Mouse (Mus musculus) right cerebral cortex, postnatal 4 days (tissue): ENCODE results near the gene St13.
A peak's percentile ranks its signal among the peaks of the same experiment; 100 is the strongest.

ENCODE experiments used
- DNase-seq: peaks from one replicate; pipeline ENCODE4 v3.0.0-alpha.2; 2022

The St13 gene

DNA sequence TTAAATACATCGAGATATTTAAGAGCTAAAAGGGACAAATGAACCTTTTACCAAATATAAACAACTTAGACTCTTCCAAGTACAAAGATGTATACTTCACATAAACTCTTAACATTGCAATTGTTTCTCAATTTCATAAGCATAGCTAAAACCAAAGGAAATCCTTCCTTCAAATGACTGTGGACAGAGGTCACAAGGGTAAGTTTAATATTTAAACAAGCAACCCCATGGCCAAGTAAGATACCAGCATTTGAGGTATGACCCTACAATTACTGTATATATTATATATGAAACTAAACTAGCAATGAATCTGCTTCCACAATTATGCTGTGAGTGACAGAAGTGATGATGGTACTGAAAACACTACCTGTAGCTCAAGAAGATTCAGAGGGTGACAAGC lies 35.6 kb downstream of the St13 start:
- no peak for DNase-seq

DNA sequence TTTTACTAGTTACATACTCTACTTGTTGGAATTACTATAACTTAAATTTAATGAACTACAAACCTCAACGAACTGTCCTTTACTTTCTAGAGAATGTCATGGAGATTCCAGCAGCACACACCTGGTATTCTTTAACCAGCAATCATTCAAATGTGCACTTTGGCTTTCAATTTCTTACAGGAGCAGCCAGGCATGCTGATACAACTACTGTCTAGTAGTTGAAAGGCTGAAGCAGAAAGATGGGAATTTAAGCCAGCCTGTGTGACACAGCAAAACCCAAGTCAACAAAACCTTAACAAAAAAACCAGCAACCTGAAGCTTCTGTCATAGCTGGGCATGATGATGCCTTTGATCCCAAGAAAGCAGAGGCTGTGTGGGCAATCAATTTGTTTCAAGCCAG lies 37.4 kb downstream of the St13 start:
- no peak for DNase-seq

DNA sequence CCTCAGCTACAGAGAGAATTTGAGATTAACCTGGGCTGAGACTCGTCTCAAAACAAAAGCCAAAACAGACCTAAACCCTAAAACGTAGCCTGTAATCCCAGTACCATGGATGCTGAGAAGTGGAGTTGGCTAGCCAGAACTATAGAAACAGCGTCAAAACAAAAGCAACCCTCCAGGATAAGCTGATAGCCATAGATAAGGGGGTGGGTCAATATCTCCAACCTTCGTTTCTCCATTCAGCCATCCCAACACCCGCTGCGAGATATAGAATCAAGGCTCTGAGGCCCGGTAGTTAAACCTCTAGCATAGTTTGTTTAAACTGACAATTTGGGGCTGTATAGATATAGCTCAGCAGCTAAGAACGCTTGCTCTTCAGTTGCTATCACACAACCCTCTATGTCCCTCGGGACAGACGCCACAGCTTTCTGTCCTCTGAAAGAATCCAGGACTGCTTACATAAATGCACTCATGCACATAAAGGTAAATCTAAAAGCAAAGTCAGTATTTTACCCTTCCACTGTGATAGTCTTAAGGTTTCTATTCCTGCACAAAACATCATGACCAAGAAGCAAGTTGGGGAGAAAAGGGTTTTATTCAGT lies 38.4 kb downstream of the St13 start:
- DNase-seq: no peak

DNA sequence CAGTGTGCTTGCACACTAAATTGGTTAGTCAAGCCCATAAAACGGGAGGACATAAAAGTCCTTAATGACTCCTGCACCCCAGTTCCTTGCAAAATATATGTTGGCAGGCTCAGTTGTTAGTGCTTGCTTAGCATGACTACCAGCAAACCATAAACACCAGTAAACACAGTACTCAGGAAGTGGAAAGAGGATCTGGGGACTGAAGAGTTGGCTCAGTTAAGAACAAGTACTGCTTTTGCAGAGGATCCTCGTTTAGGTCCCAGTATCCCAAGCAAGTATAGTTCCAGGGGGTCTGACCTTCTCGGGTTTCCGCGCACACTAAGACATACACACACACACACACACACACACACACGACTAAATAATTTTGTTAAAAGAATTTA lies 38.9 kb downstream of the St13 start:
- DNase-seq: no peak

DNA sequence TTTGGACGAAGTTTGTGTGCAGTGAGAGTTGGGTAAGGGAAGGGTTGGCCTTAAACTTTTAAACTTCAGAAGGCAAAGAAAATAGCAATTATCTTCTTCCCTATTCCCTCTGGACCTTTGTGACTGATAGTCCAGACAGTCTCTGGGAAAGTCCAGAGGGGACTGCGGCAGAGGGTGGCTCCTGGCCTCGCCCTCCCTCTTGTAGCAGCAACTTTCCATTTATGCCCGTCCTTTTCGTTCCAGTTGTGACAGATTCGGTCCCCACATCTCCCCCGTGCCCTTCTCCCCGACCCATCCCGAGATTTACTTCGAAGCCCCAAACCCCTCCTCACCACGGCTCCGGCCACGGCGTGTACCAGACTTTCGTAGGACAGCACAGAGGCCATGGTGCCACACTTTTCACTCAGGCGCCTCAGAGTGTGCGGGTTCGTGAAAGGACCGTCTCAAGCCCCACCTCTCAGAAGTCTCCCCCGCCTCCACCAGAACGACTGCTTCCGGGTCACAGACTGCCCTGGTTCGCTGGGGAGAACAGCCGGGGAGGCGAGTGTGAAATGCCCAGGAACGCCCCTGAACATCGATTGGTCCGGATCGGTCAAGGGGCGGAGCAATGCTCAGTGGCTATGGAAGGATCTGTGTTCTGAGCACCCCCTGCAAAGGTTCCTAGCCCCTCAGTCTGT lies 39.4 kb downstream of the St13 start, which contains the start of gene Slc25a17:
Gene Slc25a17 (minus strand): TSS at position 468 of the 677 bp plus-strand sequence.
- peak; percentile 90 for DNase-seq

DNA sequence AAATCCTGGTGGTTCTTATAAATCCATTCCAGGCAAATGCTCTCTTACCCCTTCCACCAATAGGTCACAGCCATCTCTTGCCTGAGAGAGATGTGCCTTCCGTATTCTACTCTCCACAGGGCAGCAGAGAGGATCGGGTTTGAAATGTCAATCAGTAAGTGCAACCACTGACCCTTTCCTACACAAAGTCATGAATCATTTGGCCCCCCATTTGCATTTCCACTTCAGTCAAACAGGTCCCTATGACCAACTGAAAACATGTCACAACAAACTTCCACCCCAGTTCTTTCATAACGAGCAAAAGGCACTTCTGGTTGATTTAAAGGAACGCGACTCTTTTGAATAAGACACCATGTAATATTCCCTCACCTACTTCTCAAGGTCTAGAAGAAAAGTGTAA lies 40.5 kb downstream of the St13 start:
- DNase-seq: no peak

DNA sequence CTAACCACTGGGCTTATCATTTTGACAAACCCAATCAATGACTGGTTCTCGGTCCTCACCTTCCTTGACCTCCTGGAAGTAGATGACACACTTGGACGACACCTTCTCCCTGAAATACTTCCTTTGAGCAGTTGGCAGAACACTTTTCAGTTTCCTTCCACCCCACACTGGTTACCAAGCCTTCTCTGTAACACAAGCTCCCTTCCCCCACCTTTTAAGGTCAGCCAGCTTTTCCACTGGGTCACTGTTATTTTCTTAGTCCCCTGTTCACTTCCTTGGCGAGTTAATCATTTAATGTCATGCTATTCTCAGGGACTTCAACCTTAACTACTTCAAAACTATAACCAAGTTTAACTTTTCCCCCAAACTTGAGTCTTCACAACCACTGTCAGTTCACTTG lies 40.9 kb downstream of the St13 start:
- no peak for DNase-seq

DNA sequence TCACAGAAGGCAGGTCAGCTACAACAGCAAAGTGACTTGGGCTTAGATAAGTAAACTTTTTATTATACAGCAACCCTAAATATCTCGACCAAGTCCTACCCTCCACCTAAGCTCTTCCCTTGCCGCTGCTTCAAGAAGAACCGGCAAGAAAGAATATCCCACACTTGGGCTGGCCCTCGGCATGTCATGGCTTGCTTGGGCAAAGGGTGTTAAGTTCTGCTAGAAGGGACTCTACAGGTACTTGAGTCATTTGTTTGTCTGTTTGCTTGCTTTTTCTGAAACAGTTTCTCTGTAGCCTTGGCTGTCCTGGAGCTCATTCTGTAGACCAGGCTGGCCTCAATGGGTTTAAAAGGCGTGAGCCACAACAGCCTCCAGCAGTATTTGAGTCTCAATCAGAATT lies 42.9 kb downstream of the St13 start:
- DNase-seq: no peak

DNA sequence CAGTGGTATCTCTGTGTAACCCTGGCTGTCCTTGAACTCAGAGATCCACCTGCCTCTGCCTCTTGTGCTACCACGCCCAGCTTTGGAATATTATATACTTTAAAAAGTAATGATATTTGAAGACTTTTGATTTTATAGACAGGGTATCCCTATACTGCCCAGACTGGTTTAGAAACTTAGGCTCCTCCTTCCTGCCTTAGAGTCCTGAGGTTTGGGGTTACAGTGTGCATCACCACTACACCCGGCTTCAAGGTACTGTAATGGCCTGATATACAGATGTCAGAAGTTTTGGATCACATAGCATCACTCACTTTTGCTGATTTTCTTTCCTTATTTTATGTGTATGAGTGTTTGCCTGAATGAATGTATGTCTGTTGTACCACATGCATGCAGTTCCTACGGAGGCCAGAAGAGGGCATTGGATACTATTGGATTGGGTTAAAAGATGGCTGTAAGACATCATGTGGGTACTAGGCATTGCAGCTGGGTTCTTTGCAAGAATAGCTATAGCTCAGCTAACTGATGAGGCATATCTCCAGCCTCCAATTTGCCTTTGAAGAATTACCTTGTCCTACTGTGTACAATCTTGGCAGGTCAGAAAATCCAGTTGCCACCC lies 44.6 kb downstream of the St13 start:
- DNase-seq: peak; percentile 44

DNA sequence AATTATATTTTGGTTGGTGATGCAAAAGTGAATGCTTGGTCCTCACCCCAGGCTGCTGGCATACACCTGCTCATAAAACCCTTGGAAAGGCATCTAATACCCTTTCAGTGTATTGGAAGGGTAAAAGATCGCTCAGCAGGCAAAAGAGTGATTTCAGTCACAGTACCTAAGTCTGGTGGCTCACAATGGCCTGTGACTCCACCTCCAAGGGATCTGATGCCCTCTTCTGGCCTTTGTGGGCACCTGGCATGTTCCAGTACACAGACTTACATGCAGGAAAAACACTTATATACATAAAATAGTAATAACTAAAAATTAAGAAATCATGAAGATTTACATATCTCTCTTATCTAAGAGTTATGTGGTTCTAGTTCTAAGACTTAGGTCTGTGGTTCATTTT lies 47.2 kb downstream of the St13 start:
- no peak for DNase-seq

DNA sequence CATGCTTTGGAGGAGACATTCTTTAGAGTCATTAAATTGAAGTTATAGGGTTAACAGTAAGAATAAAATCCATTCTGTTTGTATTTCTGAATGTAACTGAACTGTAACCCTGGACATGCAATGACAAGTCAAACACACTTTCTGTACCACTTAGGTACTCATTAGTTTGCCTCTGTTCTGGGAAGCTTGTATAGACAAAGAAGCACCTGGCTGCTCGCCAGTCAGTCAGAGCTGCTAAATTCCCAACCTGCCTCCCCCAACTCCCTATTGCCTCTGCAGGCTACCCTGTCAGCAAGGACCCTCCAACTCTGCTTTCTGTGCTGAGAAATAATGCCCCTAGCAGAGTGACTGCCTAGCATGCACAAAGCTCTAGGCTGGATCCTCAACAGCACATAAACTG lies 49.5 kb downstream of the St13 start:
- DNase-seq: peak; percentile 20

DNA sequence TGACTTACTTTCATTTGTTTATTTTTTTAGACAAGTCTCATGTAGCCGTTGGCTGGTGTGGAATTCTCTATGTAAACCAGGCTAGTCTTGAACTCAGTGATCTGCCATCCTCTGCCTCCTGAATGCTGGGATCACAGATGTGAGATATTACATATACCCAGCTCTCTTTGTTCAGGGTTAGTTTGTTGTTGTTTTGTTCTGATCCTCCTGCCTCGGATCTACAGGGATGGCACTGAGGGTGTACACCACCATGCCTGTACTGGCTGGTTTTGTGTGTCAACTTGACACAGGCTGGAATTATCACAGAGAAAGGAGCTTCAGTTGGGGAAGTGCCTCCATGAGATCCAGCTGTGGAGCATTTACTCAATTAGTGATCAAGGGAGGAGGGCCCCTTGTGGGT lies 51.5 kb downstream of the St13 start:
- no peak for DNase-seq

DNA sequence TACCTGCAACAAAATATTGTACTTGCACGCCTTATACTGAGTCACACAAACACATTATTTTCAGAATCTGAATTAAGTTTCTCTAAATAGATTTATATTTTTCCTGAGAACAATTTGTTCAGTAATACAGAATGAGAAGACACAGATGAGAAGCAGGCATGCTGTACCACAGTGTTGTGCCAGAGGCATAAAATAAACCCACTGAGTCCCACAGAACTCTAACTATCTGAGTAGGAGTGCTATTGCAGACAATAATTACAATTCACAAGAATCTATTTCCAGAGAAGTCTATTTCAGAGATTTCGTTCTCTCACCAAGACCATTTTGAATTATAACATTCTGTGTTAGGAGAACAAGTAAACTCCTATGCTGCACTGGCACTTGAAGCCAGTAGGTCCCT lies 52.4 kb downstream of the St13 start:
- no peak for DNase-seq

DNA sequence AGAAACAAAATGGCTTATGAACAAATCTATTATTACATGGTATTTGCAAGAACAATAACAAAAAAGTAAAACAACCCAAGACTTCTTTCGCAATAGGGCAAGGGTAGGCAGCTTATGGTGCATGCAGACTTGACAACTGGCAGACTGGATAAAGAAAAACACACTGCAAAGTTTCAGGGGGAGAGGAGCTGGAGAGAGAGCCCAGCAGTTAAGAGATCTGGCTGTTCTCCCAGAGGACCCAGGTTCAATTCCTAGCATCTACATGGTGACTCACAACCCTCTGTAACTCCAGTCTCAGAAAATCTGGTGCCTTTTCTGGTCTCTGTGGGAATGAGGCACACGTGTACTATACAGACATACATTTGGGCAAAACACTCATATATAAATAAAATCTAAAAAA lies 58.5 kb downstream of the St13 start:
- DNase-seq: no peak

DNA sequence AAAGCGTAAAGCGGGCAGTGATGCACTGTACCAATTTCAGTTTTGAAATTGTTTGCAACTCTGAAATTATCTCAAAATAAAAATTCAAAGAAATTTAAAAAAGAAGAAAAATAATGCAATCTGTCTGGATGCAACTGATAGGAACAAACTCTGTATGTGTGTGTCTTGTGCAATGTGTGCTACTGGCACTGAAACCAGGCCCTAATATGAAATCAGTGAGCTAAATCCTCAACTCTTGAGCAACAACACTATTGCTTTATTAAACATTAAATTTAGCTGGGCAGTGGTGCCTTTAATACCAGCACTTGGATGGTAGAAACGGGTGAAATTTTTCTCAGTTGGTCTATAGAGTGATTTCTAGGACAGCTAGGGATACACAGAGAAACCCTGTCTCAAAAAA lies 60.7 kb downstream of the St13 start:
- DNase-seq: no peak

DNA sequence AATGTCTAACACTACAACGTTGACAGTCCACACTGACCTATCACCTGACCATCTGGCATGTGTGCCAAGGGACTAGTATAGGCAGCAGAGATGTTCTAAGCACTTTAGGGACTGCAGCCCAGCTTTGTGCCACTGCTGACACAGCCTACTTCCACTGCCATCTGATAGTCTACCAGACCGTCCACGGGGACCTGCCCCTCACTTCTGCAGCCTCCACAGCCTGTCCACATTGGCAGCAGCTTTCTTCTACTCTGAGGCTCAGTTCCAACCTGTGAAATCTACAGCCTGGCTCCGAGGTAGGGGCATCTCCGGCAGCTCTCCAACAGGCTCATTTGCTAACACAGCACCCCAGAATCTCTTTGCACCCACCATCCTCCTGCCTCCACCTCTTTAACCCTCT lies 63.4 kb downstream of the St13 start:
- DNase-seq: peak; percentile 33

DNA sequence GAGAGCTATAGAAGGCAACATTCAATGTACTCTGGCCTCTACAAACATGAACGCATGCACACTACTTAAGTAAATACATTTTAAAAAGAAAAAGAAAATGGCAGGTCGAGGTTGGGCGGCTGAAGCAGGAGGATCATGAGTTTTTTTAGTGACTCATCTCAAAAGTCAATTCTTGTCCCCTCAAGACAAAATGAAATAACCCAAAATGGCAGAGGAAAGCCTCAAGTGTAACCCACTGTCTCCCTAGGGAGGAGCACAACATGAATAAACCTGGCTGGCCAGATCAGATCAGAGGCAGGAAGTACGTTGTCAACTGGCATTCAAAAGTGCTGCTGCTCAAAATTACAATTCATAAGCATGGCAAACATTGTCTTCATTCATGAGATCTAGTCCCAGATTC lies 67.4 kb downstream of the St13 start:
- DNase-seq: no peak

DNA sequence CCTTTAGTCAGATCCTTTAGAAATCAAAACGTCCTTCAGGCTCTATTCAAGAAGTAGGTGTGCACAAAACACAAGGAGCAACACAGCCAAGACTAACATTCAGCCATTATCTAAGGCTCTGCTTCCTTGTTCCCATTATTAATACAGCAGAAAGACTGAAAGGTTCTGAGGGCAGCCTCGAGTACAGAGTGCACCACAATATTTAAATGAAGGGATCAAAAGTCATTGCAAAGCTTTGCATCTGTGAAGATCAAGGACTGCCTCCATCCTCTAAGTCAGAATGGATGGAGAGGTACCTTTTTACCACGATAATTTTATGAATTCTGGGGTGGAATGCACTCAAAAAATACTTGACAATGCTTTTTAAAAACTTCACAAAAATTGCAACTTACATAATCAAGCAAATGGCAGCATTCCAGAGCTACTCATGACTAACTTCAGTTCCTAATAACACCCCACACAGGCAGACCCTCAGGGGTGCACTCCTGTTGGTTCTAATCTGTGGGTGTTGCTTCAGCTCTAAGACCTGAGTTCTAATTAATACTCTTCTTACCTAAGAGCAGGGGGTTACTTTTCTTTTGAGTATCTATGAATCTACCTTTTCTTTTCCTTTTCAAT lies 69.0 kb downstream of the St13 start:
- DNase-seq: no peak

DNA sequence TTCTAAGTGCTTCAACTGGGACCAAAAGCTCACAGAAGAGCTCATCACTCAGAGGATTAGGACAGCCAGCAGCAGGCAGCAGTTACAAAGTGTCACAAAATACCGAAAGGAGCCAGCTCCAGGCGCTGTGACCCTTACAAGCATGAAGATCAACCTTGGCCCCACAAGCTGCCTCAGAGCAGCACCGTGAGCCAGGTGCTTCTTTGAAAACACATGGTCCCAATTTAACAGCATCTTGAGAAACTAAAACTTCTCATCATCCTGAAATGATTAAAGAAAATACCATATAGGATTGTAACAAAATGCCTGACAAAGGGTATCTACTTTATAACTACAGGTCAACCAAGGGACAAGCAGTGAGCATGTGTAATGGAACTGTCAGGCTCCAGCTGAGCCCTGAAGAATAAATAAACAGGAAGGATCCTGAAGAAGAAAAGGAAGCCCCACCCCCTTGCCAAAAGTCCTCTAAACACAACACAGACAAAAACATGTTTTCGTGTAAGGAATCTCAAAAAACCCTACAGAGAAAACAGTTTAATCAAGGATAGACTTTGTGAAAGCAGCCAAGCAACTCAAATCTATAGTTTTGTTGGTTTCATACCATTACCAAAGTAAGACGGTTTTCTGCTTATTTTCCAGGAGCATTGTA lies 70.0 kb downstream of the St13 start:
- no peak for DNase-seq

DNA sequence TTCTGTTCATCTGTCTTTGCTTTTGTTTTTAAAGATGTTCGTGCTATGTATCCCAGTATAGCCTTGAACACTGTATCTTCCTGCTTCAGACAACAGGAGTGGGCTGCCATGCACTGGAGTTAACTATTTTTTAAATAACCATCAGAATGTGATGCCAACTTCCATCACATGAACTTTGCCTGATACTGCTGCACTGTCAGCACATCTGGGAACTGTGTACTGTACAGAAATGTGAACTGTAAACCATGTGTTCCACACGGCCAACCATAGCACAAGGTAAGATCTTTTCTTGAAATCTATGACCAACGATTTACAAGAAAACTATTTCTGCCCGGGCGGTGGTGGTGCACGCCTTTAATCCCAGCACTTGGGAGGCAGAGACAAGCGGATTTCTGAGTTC lies 72.4 kb downstream of the St13 start:
- no peak for DNase-seq

DNA sequence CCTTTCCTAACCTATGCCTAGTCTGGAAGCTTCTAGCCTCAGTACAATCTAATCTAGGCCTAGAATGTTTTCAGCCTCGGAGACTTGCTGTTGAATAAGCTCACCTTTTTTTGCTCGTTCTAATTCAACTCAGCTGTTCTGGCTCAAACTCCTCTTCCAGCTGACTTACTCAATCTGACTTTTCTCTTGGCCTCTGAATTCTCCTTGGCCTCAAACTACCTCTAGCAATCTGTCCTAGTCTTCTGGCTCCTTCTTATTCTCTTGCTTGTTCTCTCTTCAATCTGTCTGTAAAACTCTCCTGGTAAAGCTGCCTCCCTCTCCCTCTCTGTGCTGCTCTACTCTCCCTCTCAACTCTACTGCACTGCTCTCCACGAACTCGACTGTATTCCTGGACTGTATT lies 74.9 kb downstream of the St13 start:
- DNase-seq: no peak

DNA sequence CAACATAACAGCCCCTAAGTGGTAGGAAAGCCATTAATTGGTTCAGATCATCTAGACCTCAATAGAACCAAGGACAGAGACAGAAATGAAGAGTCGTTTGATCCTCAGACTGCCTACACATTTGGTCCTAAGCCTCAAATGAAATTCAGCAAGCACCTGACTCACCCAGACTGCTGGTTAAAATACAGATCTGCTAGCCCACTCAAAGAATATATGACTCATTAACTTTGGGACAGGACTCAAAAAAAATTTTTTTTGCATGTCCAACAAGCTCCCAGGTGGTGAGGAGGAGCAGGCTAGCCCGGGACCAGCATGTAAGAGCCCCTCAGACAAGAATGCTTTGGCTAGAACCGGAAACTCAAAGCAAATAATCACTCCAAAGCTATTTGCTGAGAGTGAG lies 79.7 kb downstream of the St13 start:
- no peak for DNase-seq

DNA sequence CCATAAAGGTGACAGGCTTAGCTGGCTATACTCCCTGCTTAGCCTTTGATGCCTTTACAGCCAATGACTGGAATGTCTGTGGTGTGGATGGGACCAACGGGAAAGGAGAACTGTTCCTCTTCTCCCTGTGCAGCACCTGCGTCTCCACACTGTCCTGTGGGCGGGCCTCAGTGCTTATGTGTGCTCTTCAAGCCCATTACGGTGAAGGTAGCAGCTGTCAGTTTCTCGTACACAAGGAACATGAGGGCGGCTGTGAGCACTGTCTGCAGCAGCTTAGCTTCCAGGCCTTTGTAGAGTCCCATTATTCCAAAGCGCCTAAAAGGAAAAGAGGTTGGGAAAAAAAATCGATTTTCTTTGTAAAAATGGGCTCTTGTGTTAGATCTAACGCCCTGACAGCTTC lies 80.4 kb downstream of the St13 start:
- DNase-seq: no peak

DNA sequence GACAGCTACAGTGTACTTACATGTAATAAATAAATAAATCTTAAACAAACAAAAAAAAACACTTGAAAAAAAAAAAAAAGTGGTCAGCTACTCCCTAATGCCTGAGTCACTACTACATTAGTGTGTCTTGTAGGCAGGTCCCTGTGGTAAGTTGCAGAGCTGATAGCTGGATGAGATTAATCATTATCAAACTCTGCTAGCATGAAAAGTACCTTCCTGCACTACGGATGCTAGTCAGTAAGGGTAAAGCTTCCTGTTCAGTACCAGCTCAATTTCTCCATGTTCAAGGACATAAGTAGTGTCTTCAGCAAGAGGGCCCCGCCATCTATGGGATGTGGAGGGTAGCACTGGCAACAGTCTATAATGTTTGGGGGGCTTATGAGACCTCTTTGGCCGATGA lies 85.9 kb downstream of the St13 start:
- DNase-seq: no peak
